Mouse (Mus musculus) left cerebral cortex, adult 6 months (tissue): ENCODE data around the gene Slc25a24. TPM values are rescaled to one million over a fixed set of nuclear protein-coding genes. Genes with fewer than 3 reads are reported as not detected.

Experiments
- long read RNA-seq, 2 experiments: library from polyadenylated mRNA; unstranded; transcript quantifications; one replicate each; pipeline ENCODE4 v2.0.0; 2019 to 2020
- polyA plus RNA-seq: library from polyadenylated mRNA; unstranded; fragments of <200 nt; fragmentation: Nextera tagmentation; gene quantifications from 2 replicates; pipeline ENCODE4 v1.2.3, GENCODE M21; 2021

Slc25a24 gene
- 0.91 and 1.3 TPM in 2 replicates for polyA plus RNA-seq
- long read RNA-seq, experiment 1, partial matches to known transcripts = 0 of 1 reads
- long read RNA-seq, experiment 1, other reads (novel, unspliced or antisense) = 0 of 1 reads
- long read RNA-seq, experiment 2, partial matches to known transcripts = 0 of 2 reads
- long read RNA-seq, experiment 2, other reads (novel, unspliced or antisense) = 1 of 2 reads

DNA sequence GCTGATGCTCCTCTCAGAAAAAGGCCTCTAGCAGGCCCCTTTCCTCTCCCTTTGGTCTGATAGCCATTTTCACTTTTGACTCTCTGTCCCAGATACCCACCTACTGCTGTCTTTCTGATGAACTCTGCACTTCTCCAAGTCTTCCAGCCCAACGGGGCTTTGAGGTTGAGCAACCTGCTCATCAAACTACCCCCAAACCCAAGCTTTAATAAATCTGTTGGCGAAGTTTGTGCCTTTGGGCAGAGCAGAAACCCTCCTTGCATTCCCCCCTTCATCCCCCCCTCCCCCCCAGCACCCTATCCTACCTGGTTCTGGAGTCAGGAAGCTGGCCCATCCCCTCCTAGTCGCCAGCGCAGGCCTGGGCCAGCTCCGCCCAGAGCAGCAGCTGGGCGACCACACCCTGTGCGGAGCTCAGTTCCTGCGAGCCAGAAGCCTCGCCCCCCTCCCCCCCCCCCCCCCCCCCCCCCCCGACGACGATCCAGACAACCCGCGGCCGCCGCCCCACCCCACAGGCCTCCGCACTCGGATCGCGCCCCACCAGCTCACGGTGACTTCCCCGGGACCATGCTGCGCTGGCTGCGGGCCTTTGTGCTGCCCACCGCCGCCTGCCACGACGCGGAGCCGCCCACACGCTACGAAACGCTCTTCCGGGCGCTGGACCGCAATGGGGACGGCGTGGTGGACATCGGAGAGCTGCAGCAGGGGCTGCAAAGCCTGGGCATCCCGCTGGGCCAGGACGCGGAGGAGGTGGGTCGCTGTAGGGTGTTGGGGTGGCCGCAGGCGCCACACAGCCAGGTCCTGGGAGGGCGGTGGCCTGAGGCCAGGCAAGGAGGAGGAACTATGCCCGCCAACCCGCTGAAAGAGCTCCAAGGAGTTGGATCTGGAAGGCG is at the start of gene Slc25a24:
TSS of gene Slc25a24 (plus strand) at position 509 of the 890 bp plus-strand sequence.

GRCm38 (mm10) chr3:109080169-109080568 is 42.8 kb upstream of the Slc25a24 start, which contains the start of gene Slc25a54:
Gene Slc25a54, plus strand, starts transcription at chr3:109080469.

Other genes starting within 250 kb of the Slc25a24 start
- gene Fndc7, start 233.1 kb upstream of the Slc25a24 start, polyA plus RNA-seq = 0.06 and 0.10 TPM in 2 replicates
- gene Prpf38b, start 211.4 kb upstream of the Slc25a24 start, polyA plus RNA-seq = 13.3 and 13.8 TPM in 2 replicates
- 1.3 and 1.8 TPM in 2 replicates for gene Henmt1, start 183.3 kb upstream of the Slc25a24 start, polyA plus RNA-seq
- gene Gm9857, start 182.7 kb upstream of the Slc25a24 start, polyA plus RNA-seq = not detected in 2 replicates
- 3.6 and 4.9 TPM in 2 replicates for gene Fam102b, start 95.5 kb upstream of the Slc25a24 start, polyA plus RNA-seq
- not detected in 2 replicates for gene Slc25a54, start 42.7 kb upstream of the Slc25a24 start, polyA plus RNA-seq
- 1.4 and 2.0 TPM in 2 replicates for gene Vav3, start 217.5 kb downstream of the Slc25a24 start, polyA plus RNA-seq